Comparison of ENCODE assay signal across 12 mouse cellular contexts in genomic region chr12:74848611-74849347, GRCm38 (mm10).
A peak's percentile ranks its signal among the peaks of the same experiment; 100 is the strongest.
DNase-seq lines count a peak whose midpoint lies in the region; ATAC-seq and TF ChIP-seq lines count a peak whose summit lies in the region.
"Had no signal": no experiment of that assay in that cellular context is flagged by ENCODE, and none has a peak within 500 bp of the region (broad histone marks: within the 10 kb centered on the region; RNA-seq: fewer than 3 reads in every experiment).

No protein-coding gene starts in this region.

- DNase-seq in midbrain, postnatal 0 days (ENCODE audit: low spot score) = peak; percentile 67
- DNase-seq in gastrocnemius, postnatal 25 days = peak; percentile 22
- peak; percentile 84 to 87 for DNase-seq in left cerebral cortex, postnatal 10 days (ENCODE audit: extremely low spot score in 1 of 2, low spot score in 2 of 2)
- no peak for DNase-seq in lung, postnatal 0 days (ENCODE audit: low spot score)
- no peak for DNase-seq in kidney, adult 18-20 months
- DNase-seq: kidney, postnatal 14 days; liver, postnatal 0 days; retina, postnatal 1 day; thymus, postnatal 36 days had no signal

- TF ChIP-seq EP300 in lung, postnatal 0 days (IDR thresholded peaks at IDR 0.05) = no peak

- H3K9ac ChIP-seq in midbrain, postnatal 0 days (replicated peaks; ENCODE audit: low read length, poor library complexity, severe bottlenecking) = no peak overlapping the region
- no peak overlapping the region for H3K9ac ChIP-seq in midbrain, embryonic 16.5 days (ENCODE audit: low read depth, low read length)
- H3K9ac ChIP-seq in lung, postnatal 0 days (replicated peaks; ENCODE audit: low read depth) = no peak overlapping the region
- no peak overlapping the region for H3K9ac ChIP-seq in heart, embryonic 11.5 days (ENCODE audit: low read depth, low read length)
- H3K9ac ChIP-seq: liver, postnatal 0 days; midbrain, embryonic 15.5 days had no signal

- H3K27ac ChIP-seq in midbrain, postnatal 0 days (ENCODE audit: low read depth, low read length) = no peak overlapping the region
- H3K27ac ChIP-seq in midbrain, embryonic 16.5 days (ENCODE audit: low read length) = no peak overlapping the region
- H3K27ac ChIP-seq in lung, postnatal 0 days (ENCODE audit: low read length) = no peak overlapping the region
- no peak overlapping the region for H3K27ac ChIP-seq in heart, embryonic 11.5 days (ENCODE audit: low read depth, low read length)
- H3K27ac ChIP-seq: midbrain, embryonic 15.5 days had no signal

- TF ChIP-seq CTCF in midbrain, postnatal 0 days (IDR thresholded peaks at IDR 0.05) = no peak
- no peak for TF ChIP-seq CTCF in lung, postnatal 0 days (IDR thresholded peaks at IDR 0.05)

- no peak for ATAC-seq in midbrain, postnatal 0 days (ENCODE audit: low FRiP score)
- no peak for ATAC-seq in midbrain, embryonic 16.5 days
- ATAC-seq in lung, postnatal 0 days = no peak
- ATAC-seq in heart, embryonic 11.5 days (replicated peaks; ENCODE audit: insufficient number of reproducible peaks, low FRiP score, low TSS enrichment) = no peak
- ATAC-seq: liver, postnatal 0 days; midbrain, embryonic 15.5 days had no signal

- no peaks in the 10 kb centered on the region for H3K4me1 ChIP-seq in midbrain, postnatal 0 days (ENCODE audit: insufficient read depth, low read length)
- H3K4me1 ChIP-seq in midbrain, embryonic 16.5 days (ENCODE audit: control insufficient read depth, insufficient read depth, low read length) = no peaks in the 10 kb centered on the region
- H3K4me1 ChIP-seq in lung, postnatal 0 days (ENCODE audit: insufficient read depth, low read depth, low read length) = no peaks in the 10 kb centered on the region
- H3K4me1 ChIP-seq in heart, embryonic 11.5 days (ENCODE audit: control insufficient read depth, insufficient read depth, low read length) = no peaks in the 10 kb centered on the region
- H3K4me1 ChIP-seq: midbrain, embryonic 15.5 days had no signal

- intact Hi-C loops in left cerebral cortex, postnatal 10 days (cut with DNase I) = no loop called here

- H3K9me3 ChIP-seq in midbrain, postnatal 0 days (ENCODE audit: low read length) = no peaks in the 10 kb centered on the region
- H3K9me3 ChIP-seq in midbrain, embryonic 16.5 days (replicated peaks; ENCODE audit: control insufficient read depth, low read length, poor library complexity, severe bottlenecking) = no peaks in the 10 kb centered on the region
- H3K9me3 ChIP-seq in lung, postnatal 0 days (ENCODE audit: low read length) = no peaks in the 10 kb centered on the region
- H3K9me3 ChIP-seq in heart, embryonic 11.5 days (replicated peaks; ENCODE audit: control insufficient read depth, low read length) = no peaks in the 10 kb centered on the region
- H3K9me3 ChIP-seq: midbrain, embryonic 15.5 days had no signal

- H3K4me2 ChIP-seq in midbrain, postnatal 0 days (ENCODE audit: low read depth, low read length, poor library complexity, severe bottlenecking) = peak overlapping the region; percentile 0; the same call in 1 of the 2 replicates
- no peak overlapping the region for H3K4me2 ChIP-seq in midbrain, embryonic 16.5 days (ENCODE audit: low read length)
- no peak overlapping the region for H3K4me2 ChIP-seq in lung, postnatal 0 days (replicated peaks; ENCODE audit: low read depth, low read length)
- no peak overlapping the region for H3K4me2 ChIP-seq in heart, embryonic 11.5 days
- H3K4me2 ChIP-seq: midbrain, embryonic 15.5 days had no signal

- 57% methylated on average over 12 of the region's 12 CpGs for WGBS in midbrain, postnatal 0 days
- 73% methylated on average over 12 of the region's 12 CpGs for WGBS in midbrain, embryonic 16.5 days
- 73% methylated on average over 12 of the region's 12 CpGs for WGBS in lung, postnatal 0 days
- WGBS in heart, embryonic 11.5 days (ENCODE audit: insufficient replicate concordance) = 80% methylated on average over 12 of the region's 12 CpGs

- no peak overlapping the region for H3K4me3 ChIP-seq in midbrain, postnatal 0 days (ENCODE audit: low read depth, low read length)
- no peak overlapping the region for H3K4me3 ChIP-seq in midbrain, embryonic 16.5 days (ENCODE audit: low read depth, low read length)
- H3K4me3 ChIP-seq in lung, postnatal 0 days (ENCODE audit: low read depth, low read length) = no peak overlapping the region
- H3K4me3 ChIP-seq in heart, embryonic 11.5 days (ENCODE audit: low read depth, low read length) = no peak overlapping the region
- H3K4me3 ChIP-seq: midbrain, embryonic 15.5 days had no signal

- H3K36me3 ChIP-seq in midbrain, postnatal 0 days (ENCODE audit: insufficient read depth, low read length) = no peaks in the 10 kb centered on the region
- H3K36me3 ChIP-seq in midbrain, embryonic 16.5 days (ENCODE audit: control insufficient read depth, insufficient read depth, low read length) = no peaks in the 10 kb centered on the region
- no peaks in the 10 kb centered on the region for H3K36me3 ChIP-seq in lung, postnatal 0 days (ENCODE audit: insufficient read depth, low read length)
- H3K36me3 ChIP-seq in heart, embryonic 11.5 days (ENCODE audit: control insufficient read depth, insufficient read depth, low read length) = no peaks in the 10 kb centered on the region
- H3K36me3 ChIP-seq: midbrain, embryonic 15.5 days had no signal

- no peaks in the 10 kb centered on the region for H3K27me3 ChIP-seq in midbrain, postnatal 0 days (ENCODE audit: insufficient read depth, low read length)
- H3K27me3 ChIP-seq in midbrain, embryonic 16.5 days (ENCODE audit: control insufficient read depth, insufficient read depth, low read depth, low read length) = no peaks in the 10 kb centered on the region
- H3K27me3 ChIP-seq in lung, postnatal 0 days (replicated peaks; ENCODE audit: insufficient read depth, low read length) = no peaks in the 10 kb centered on the region
- no peaks in the 10 kb centered on the region for H3K27me3 ChIP-seq in heart, embryonic 11.5 days (ENCODE audit: control insufficient read depth, insufficient read depth, low read length)
- H3K27me3 ChIP-seq: midbrain, embryonic 15.5 days had no signal

Comparison
In these comparisons a context has a peak if more than half of its experiments do, and no peak if none do; other contexts are left out.
1. DNase-seq: peak in midbrain, postnatal 0 days (single experiment), gastrocnemius, postnatal 25 days (single experiment) and left cerebral cortex, postnatal 10 days (2 of 2); none in lung, postnatal 0 days (single experiment) and kidney, adult 18-20 months (single experiment).